Mouse (Mus musculus) hindbrain, embryonic 11.5 days (tissue): ENCODE measurements around the gene Kif19a. TPM values are rescaled to one million over a fixed set of nuclear protein-coding genes. Genes with fewer than 3 reads are reported as not detected.

ENCODE experiments used
- ATAC-seq: fragments of 200-750 bp; cut with Nextera tagmentation; 2 replicates; pipeline ENCODE4 v1.8.0; 2017; ENCODE audit warnings: mild to moderate bottlenecking, moderate TSS enrichment, moderate library complexity; ENCODE audit not compliant: low FRiP score
- DNase-seq: peaks from one replicate; pipeline ENCODE4 v3.0.0-alpha.2; 2015; ENCODE audit warnings: low spot score
- H3K27ac ChIP-seq: fragments of 300-500 bp; sonication (generic); 2 replicates; pipeline ENCODE4 v1.5.1; 2014; ENCODE audit warnings: mild to moderate bottlenecking, low read depth, low read length
- H3K27me3 ChIP-seq: fragments of 300-500 bp; sonication (generic); 2 replicates; pipeline ENCODE4 v1.6.1; 2014; ENCODE audit warnings: mild to moderate bottlenecking, low read length, moderate library complexity, mixed read lengths; ENCODE audit not compliant: control insufficient read depth, insufficient read depth
- H3K36me3 ChIP-seq: fragments of 300-500 bp; sonication (generic); 2 replicates; pipeline ENCODE4 v1.6.1; 2014; ENCODE audit warnings: mild to moderate bottlenecking, low read length, moderate library complexity, mixed read lengths; ENCODE audit not compliant: control insufficient read depth, insufficient read depth
- H3K4me1 ChIP-seq: fragments of 300-500 bp; sonication (generic); replicated peaks from 2 replicates; pipeline ENCODE4 v1.6.1; 2014; ENCODE audit warnings: low read length, mixed read lengths; ENCODE audit not compliant: control insufficient read depth, insufficient read depth
- H3K4me2 ChIP-seq: fragments of 300-500 bp; sonication (generic); replicated peaks from 2 replicates; pipeline ENCODE4 v1.6.1; 2014; ENCODE audit warnings: mild to moderate bottlenecking, low read depth, low read length
- H3K4me3 ChIP-seq: fragments of 300-500 bp; sonication (generic); 2 replicates; pipeline ENCODE4 v1.5.1; 2014; ENCODE audit warnings: low read depth, low read length
- H3K9ac ChIP-seq: fragments of 300-500 bp; sonication (generic); 2 replicates; pipeline ENCODE4 v1.6.1; 2014; ENCODE audit warnings: low read depth, low read length
- H3K9me3 ChIP-seq: fragments of 300-500 bp; sonication (generic); 2 replicates; pipeline ENCODE4 v1.6.1; 2016; ENCODE audit warnings: low read length; ENCODE audit not compliant: control insufficient read depth
- WGBS: fragments of 180-500 bp; shearing (Covaris S2); extraction: QIAGEN DNeasy Blood & Tissue Kit; methylation state at CpG from one replicate; pipeline ENCODE4 v1.1.7; 2014; 5-methylcytosine and 5-hydroxymethylcytosine counted together
- polyA plus RNA-seq: library from polyadenylated mRNA; unstranded; fragments of >200 nt; fragmentation: Nextera tagmentation; extraction: Ambion mirVana; gene quantifications from 2 replicates; pipeline ENCODE4 v1.2.1, GENCODE M21; 2014

Kif19a gene
- polyA plus RNA-seq, 1 experiment from 2014 or later: 1.9 TPM

GRCm38 (mm10) chr11:114728333-114728732, 36.9 kb upstream of the Kif19a start:
- no peak overlapping the region for H3K4me3 ChIP-seq
- H3K4me1 ChIP-seq: 0 out of 2 replicates have a peak, but pooled peaks cover 6% of the 10 kb centered on the region
- H3K36me3 ChIP-seq: no peaks in the 10 kb centered on the region
- no peak for ATAC-seq
- H3K9ac ChIP-seq: no peak overlapping the region
- H3K9me3 ChIP-seq: no peaks in the 10 kb centered on the region
- DNase-seq: no peak
- no peak overlapping the region for H3K4me2 ChIP-seq
- H3K27ac ChIP-seq: no peak overlapping the region
- WGBS: 57% methylated on average over 5 of the region's 5 CpGs
- H3K27me3 ChIP-seq: no peaks in the 10 kb centered on the region

- H3K36me3 ChIP-seq: no peaks in the 10 kb centered on the region
- no peak overlapping the region for H3K9ac ChIP-seq
- no peaks in the 10 kb centered on the region for H3K9me3 ChIP-seq
- H3K4me1 ChIP-seq: 0 out of 2 replicates have a peak, but pooled peaks cover 6% of the 10 kb centered on the region
- DNase-seq: no peak
- H3K4me2 ChIP-seq: no peak overlapping the region
- H3K27me3 ChIP-seq: no peaks in the 10 kb centered on the region
- no peak overlapping the region for H3K4me3 ChIP-seq
- no peak overlapping the region for H3K27ac ChIP-seq
- peak; percentile 23; the same call in 1 of the 2 replicates for ATAC-seq
- 57% methylated on average over 5 of the region's 6 CpGs for WGBS
These were observed 35.3 kb upstream of the Kif19a start for GRCm38 (mm10) chr11:114729832-114730363.

- no peak overlapping the region for H3K4me2 ChIP-seq
- no peak for DNase-seq
- H3K4me1 ChIP-seq: 0 out of 2 replicates have a peak, but pooled peaks cover 6% of the 10 kb centered on the region
These were observed 33.5 kb upstream of the Kif19a start for GRCm38 (mm10) chr11:114731711-114732110.

GRCm38 (mm10) chr11:114732890-114733289, 32.3 kb upstream of the Kif19a start:
- Histone ChIP-seq H3K27me3 (no peaks in the 10 kb centered on the region), H3K4me1 (no peaks in the 10 kb centered on the region), H3K9ac (no peak overlapping the region), H3K4me2 (no peak overlapping the region), H3K27ac (no peak overlapping the region), H3K4me3 (no peak overlapping the region), H3K9me3 (no peaks in the 10 kb centered on the region), H3K36me3 (no peaks in the 10 kb centered on the region)
- 79% methylated on average over 22 of the region's 22 CpGs for WGBS
- DNase-seq: no peak
- ATAC-seq: no peak

More at GRCm38 (mm10) chr11:114731711-114732110, 33.5 kb upstream of the Kif19a start:
- Histone ChIP-seq H3K9ac (no peak overlapping the region), H3K36me3 (no peaks in the 10 kb centered on the region), H3K9me3 (no peaks in the 10 kb centered on the region), H3K27me3 (no peaks in the 10 kb centered on the region), H3K27ac (no peak overlapping the region), H3K4me3 (no peak overlapping the region)
- ATAC-seq: no peak
- WGBS: 82% methylated on average over 4 of the region's 4 CpGs

- Histone ChIP-seq H3K9me3 (no peaks in the 10 kb centered on the region), H3K27ac (no peak overlapping the region), H3K9ac (no peak overlapping the region), H3K4me2 (no peak overlapping the region), H3K4me1 (peaks cover 7% of the 10 kb centered on the region; the same call in 1 of the 2 replicates), H3K27me3 (no peaks in the 10 kb centered on the region), H3K36me3 (no peaks in the 10 kb centered on the region), H3K4me3 (no peak overlapping the region)
- DNase-seq (no peak), ATAC-seq (no peak)
- 90% methylated on average over 2 of the region's 2 CpGs for WGBS
These were observed 29.1 kb upstream of the Kif19a start for GRCm38 (mm10) chr11:114736111-114736510.

GRCm38 (mm10) chr11:114736913-114737624, 28.1 kb upstream of the Kif19a start:
- no peak overlapping the region for H3K4me3 ChIP-seq
- DNase-seq (peak; percentile 82), ATAC-seq (no peak)
- no peak overlapping the region for H3K4me2 ChIP-seq
- no peaks in the 10 kb centered on the region for H3K27me3 ChIP-seq
- H3K9ac ChIP-seq: peak overlapping the region; percentile 28; the same call in 1 of the 2 replicates
- no peaks in the 10 kb centered on the region for H3K9me3 ChIP-seq
- 23% methylated on average over 11 of the region's 11 CpGs for WGBS
- H3K36me3 ChIP-seq: no peaks in the 10 kb centered on the region
- peaks cover 11% of the 10 kb centered on the region; the same call in 1 of the 2 replicates for H3K4me1 ChIP-seq
- H3K27ac ChIP-seq: no peak overlapping the region

- Histone ChIP-seq H3K27me3 (peaks cover 2% of the 10 kb centered on the region; the same call in 1 of the 2 replicates), H3K4me1 (peaks cover 11% of the 10 kb centered on the region; the same call in 1 of the 2 replicates), H3K36me3 (no peaks in the 10 kb centered on the region), H3K27ac (no peak overlapping the region), H3K9ac (no peak overlapping the region), H3K4me3 (no peak overlapping the region), H3K9me3 (no peaks in the 10 kb centered on the region), H3K4me2 (no peak overlapping the region)
- 32% methylated on average over 9 of the region's 10 CpGs for WGBS
- DNase-seq (peak; percentile 29), ATAC-seq (no peak)
These were observed 24.6 kb upstream of the Kif19a start for GRCm38 (mm10) chr11:114740598-114740997.

GRCm38 (mm10) chr11:114741451-114741850, 23.7 kb upstream of the Kif19a start:
- no peak overlapping the region for H3K4me2 ChIP-seq
- no peaks in the 10 kb centered on the region for H3K9me3 ChIP-seq
- H3K9ac ChIP-seq: no peak overlapping the region
- DNase-seq (peak; percentile 70), ATAC-seq (peak; percentile 85)
- no peaks in the 10 kb centered on the region for H3K36me3 ChIP-seq
- peaks cover 2% of the 10 kb centered on the region; the same call in 1 of the 2 replicates for H3K27me3 ChIP-seq
- peaks cover 11% of the 10 kb centered on the region; the same call in 1 of the 2 replicates for H3K4me1 ChIP-seq
- 16% methylated on average over 6 of the region's 6 CpGs for WGBS
- H3K4me3 ChIP-seq: no peak overlapping the region
- H3K27ac ChIP-seq: peak overlapping the region; percentile 71
